Mouse (Mus musculus) embryonic facial prominence, embryonic 14.5 days (tissue): Measurements from ENCODE around the gene Egf. TPM values are rescaled to one million over a fixed set of nuclear protein-coding genes. Genes with fewer than 3 reads are reported as not detected.

ENCODE experiments used
- ATAC-seq: fragments of 200-750 bp; cut with Nextera tagmentation; 2 replicates; pipeline ENCODE4 v1.8.0; 2017; ENCODE audit warnings: low read depth, moderate number of reproducible peaks, moderate TSS enrichment
- DNase-seq: peaks from one replicate; pipeline ENCODE4 v3.0.0-alpha.2; 2015; ENCODE audit warnings: low spot score
- H3K27ac ChIP-seq: fragments of 300-500 bp; sonication (generic); replicated peaks from 2 replicates; pipeline ENCODE4 v1.5.1; 2014; ENCODE audit warnings: low read depth, mild to moderate bottlenecking, low read length, moderate library complexity
- H3K27me3 ChIP-seq: fragments of 300-500 bp; sonication (generic); replicated peaks from 2 replicates; pipeline ENCODE4 v1.6.1; 2014; ENCODE audit warnings: low read length; ENCODE audit not compliant: control insufficient read depth, insufficient read depth
- H3K36me3 ChIP-seq: fragments of 300-500 bp; sonication (generic); 2 replicates; pipeline ENCODE4 v1.6.1; 2014; ENCODE audit warnings: low read length, mixed read lengths; ENCODE audit not compliant: control insufficient read depth, insufficient read depth
- H3K4me1 ChIP-seq: fragments of 300-500 bp; sonication (generic); 2 replicates; pipeline ENCODE4 v1.6.1; 2014; ENCODE audit warnings: antibody characterized with exemption, low read length; ENCODE audit not compliant: control insufficient read depth, insufficient read depth
- H3K4me2 ChIP-seq: fragments of 300-500 bp; sonication (generic); 2 replicates; pipeline ENCODE4 v1.6.1; 2014; ENCODE audit warnings: low read depth, mild to moderate bottlenecking, low read length, moderate library complexity, mixed read lengths
- H3K4me3 ChIP-seq: fragments of 300-500 bp; sonication (generic); 2 replicates; pipeline ENCODE4 v1.5.1; 2014; ENCODE audit warnings: low read depth, mild to moderate bottlenecking, low read length
- H3K9ac ChIP-seq: fragments of 300-500 bp; sonication (generic); 2 replicates; pipeline ENCODE4 v1.6.1; 2014; ENCODE audit warnings: low read depth, mild to moderate bottlenecking, low read length, moderate library complexity, mixed read lengths
- H3K9me3 ChIP-seq: fragments of 300-500 bp; sonication (generic); 2 replicates; pipeline ENCODE4 v1.6.1; 2016; ENCODE audit warnings: low read length; ENCODE audit not compliant: control insufficient read depth
- WGBS: fragments of 180-500 bp; shearing (Covaris S2); extraction: QIAGEN DNeasy Blood & Tissue Kit; methylation state at CpG from one replicate; pipeline ENCODE4 v1.1.7; 2014; 5-methylcytosine and 5-hydroxymethylcytosine counted together
- polyA plus RNA-seq: library from polyadenylated mRNA; unstranded; fragments of >200 nt; fragmentation: Nextera tagmentation; extraction: Ambion mirVana; gene quantifications from 2 replicates; pipeline ENCODE4 v1.2.1, GENCODE M21; 2014

The Egf gene
- polyA plus RNA-seq, 1 experiment from 2014 or later, result 2.2 TPM

DNA sequence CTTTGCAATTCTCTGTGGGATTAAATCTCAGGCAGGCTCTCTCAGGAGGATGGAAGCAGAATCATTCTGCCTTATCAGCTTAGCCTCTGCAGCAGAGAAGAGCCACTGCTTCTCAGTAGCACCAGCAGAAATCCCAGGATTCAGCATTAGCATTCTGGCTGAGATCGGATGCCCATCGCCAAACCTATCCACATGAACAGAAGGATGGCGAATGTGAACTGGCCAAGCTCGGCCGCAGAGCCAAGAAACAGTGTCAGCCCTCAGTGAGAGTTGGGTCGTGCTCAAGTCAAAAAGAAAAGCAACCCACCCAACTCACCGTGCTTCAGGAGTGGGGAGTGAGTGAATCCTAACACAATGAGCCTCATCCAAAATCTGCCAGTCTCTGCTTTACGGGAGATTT, 103.4 kb downstream of the Egf start:
- no peak overlapping the region for H3K27ac ChIP-seq
- no peak overlapping the region for H3K4me2 ChIP-seq
- 90% methylated on average over 8 of the region's 8 CpGs for WGBS
- peaks cover 5% of the 10 kb centered on the region; the same call in 1 of the 2 replicates for H3K4me1 ChIP-seq
- no peaks in the 10 kb centered on the region for H3K27me3 ChIP-seq
- H3K9ac ChIP-seq, result no peak overlapping the region
- ATAC-seq (no peak), DNase-seq (no peak)
- no peaks in the 10 kb centered on the region for H3K36me3 ChIP-seq
- H3K4me3 ChIP-seq, result no peak overlapping the region
- no peaks in the 10 kb centered on the region for H3K9me3 ChIP-seq

DNA sequence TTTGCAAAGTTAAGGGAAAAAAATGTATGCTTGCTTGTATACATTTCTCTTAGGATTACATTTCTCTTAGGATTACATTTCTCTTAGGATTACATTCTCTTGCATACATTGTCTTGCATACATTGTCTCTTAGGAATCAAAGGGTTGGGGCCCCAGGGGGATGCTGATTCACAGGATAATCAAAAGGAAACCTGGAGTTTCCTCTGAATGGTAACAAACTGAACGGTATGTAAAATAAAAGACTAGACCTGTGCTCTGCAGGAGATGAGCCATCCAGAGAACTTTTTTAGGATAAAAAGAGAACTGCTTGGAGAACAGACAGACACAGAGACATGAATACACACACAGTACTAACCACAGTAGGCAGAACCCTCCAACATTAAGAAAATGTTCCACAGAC, 104.2 kb downstream of the Egf start:
- H3K27ac ChIP-seq, result no peak overlapping the region
- ATAC-seq, result no peak
- WGBS, result 16% methylated on average over 1 of the region's 1 CpGs

DNA sequence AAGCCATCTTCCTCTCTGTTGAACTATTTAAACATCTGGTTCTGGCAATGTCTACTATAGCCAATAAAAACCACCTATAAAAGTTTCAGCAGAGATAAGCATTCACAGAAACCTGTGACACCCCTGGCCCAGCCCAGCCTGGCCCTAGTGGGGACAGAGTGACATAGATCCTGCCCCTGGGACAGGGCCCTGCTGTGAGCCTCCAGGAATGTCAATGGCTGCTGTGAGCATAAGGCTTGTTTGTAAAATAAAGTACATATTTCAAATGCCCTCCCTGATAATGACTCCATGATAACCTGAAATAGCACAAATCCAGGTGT, 104.9 kb downstream of the Egf start:
- H3K36me3 ChIP-seq, result no peaks in the 10 kb centered on the region
- H3K27ac ChIP-seq, result no peak overlapping the region
- H3K4me3 ChIP-seq, result no peak overlapping the region
- no peaks in the 10 kb centered on the region for H3K27me3 ChIP-seq
- peaks cover 5% of the 10 kb centered on the region; the same call in 1 of the 2 replicates for H3K4me1 ChIP-seq
- H3K9ac ChIP-seq, result no peak overlapping the region
- no peak for DNase-seq
- no peaks in the 10 kb centered on the region for H3K9me3 ChIP-seq
- ATAC-seq, result peak; percentile 42; the same call in 1 of the 2 replicates
- no peak overlapping the region for H3K4me2 ChIP-seq

More for the DNA sequence above, 104.2 kb downstream of the Egf start:
- peaks cover 5% of the 10 kb centered on the region; the same call in 1 of the 2 replicates for H3K4me1 ChIP-seq
- no peaks in the 10 kb centered on the region for H3K27me3 ChIP-seq
- no peaks in the 10 kb centered on the region for H3K9me3 ChIP-seq
- no peak overlapping the region for H3K4me2 ChIP-seq
- DNase-seq, result no peak
- H3K4me3 ChIP-seq, result no peak overlapping the region
- no peaks in the 10 kb centered on the region for H3K36me3 ChIP-seq
- H3K9ac ChIP-seq, result no peak overlapping the region

- no peaks in the 10 kb centered on the region for H3K36me3 ChIP-seq
- 60% methylated on average over 8 of the region's 8 CpGs for WGBS
- H3K27ac ChIP-seq, result no peak overlapping the region
- DNase-seq, result peak; percentile 75
- peak; percentile 53; the same call in 1 of the 2 replicates for ATAC-seq
- H3K4me2 ChIP-seq, result no peak overlapping the region
- H3K9me3 ChIP-seq, result no peaks in the 10 kb centered on the region
- peaks cover 5% of the 10 kb centered on the region; the same call in 1 of the 2 replicates for H3K4me1 ChIP-seq
- H3K4me3 ChIP-seq, result no peak overlapping the region
- no peak overlapping the region for H3K9ac ChIP-seq
- H3K27me3 ChIP-seq, result no peaks in the 10 kb centered on the region
These were observed 105.4 kb downstream of the Egf start for GRCm38 (mm10) chr3:129649586-129650292.

DNA sequence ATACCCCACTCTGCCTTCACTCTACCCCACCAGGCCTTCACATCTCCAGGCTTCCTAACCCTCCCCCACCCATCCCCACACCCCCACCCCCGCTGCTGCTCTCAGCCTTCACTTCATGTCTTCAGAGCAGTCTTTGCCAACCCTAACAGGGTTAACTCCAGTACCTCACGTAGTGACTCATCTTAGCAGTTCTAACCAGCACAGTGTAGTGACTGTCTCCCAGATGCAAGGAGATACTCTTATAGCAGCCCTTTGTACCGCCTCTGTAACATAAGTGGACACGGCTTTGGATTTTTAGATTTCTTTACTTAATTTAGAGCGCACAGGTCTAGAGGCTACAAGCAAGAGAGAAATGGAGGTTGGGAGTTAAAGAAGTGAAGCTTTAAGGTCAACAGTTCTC, 106.5 kb downstream of the Egf start:
- H3K36me3 ChIP-seq, result no peaks in the 10 kb centered on the region
- H3K9ac ChIP-seq, result no peak overlapping the region
- no peak for ATAC-seq
- H3K4me1 ChIP-seq, result peaks cover 5% of the 10 kb centered on the region; the same call in 1 of the 2 replicates
- H3K4me3 ChIP-seq, result no peak overlapping the region
- DNase-seq, result no peak
- 58% methylated on average over 5 of the region's 5 CpGs for WGBS
- no peak overlapping the region for H3K4me2 ChIP-seq
- no peak overlapping the region for H3K27ac ChIP-seq
- H3K9me3 ChIP-seq, result no peaks in the 10 kb centered on the region
- H3K27me3 ChIP-seq, result no peaks in the 10 kb centered on the region

- peaks cover 5% of the 10 kb centered on the region; the same call in 1 of the 2 replicates for H3K4me1 ChIP-seq
- no peaks in the 10 kb centered on the region for H3K9me3 ChIP-seq
- 0 out of 2 replicates have a peak, but pooled peaks have one; percentile 15 for ATAC-seq
- no peaks in the 10 kb centered on the region for H3K27me3 ChIP-seq
- no peak overlapping the region for H3K4me3 ChIP-seq
- no peaks in the 10 kb centered on the region for H3K36me3 ChIP-seq
- no peak overlapping the region for H3K9ac ChIP-seq
- WGBS, result 69% methylated on average over 10 of the region's 10 CpGs
- DNase-seq, result peak; percentile 32
- H3K4me2 ChIP-seq, result no peak overlapping the region
- no peak overlapping the region for H3K27ac ChIP-seq
These were observed 107.8 kb downstream of the Egf start for GRCm38 (mm10) chr3:129647312-129647711.

- Histone ChIP-seq H3K4me3 (no peak overlapping the region), H3K9ac (no peak overlapping the region), H3K9me3 (no peaks in the 10 kb centered on the region), H3K4me2 (no peak overlapping the region), H3K27me3 (no peaks in the 10 kb centered on the region), H3K27ac (no peak overlapping the region), H3K36me3 (no peaks in the 10 kb centered on the region), H3K4me1 (peaks cover 5% of the 10 kb centered on the region; the same call in 1 of the 2 replicates)
- ATAC-seq (no peak), DNase-seq (peak; percentile 79)
- 50% methylated on average over 5 of the region's 5 CpGs for WGBS
These were observed 108.3 kb downstream of the Egf start for GRCm38 (mm10) chr3:129646781-129647180.

DNA sequence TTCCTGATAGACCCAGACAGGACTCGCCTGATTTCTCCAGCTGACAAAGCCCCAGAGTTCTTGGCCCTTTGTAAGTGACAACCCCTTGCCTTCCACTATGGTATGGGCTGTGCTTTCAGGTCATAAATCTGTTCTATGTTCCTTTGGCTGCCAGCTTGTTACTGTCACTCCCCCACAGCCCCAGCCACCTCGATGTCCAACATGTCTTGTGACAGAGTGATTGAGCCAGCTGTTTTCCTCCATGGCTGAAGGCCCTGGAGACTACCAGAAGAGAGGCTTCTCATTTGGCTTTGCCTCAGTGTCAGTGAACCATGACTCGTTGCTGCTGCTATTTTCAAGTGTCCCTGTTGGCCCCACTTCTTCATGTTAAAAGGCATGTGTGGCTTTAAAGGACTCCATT, 109.7 kb downstream of the Egf start:
- Histone ChIP-seq H3K9ac (no peak overlapping the region), H3K4me1 (peaks cover 9% of the 10 kb centered on the region; the same call in 1 of the 2 replicates), H3K9me3 (no peaks in the 10 kb centered on the region), H3K27ac (no peak overlapping the region), H3K27me3 (no peaks in the 10 kb centered on the region), H3K4me2 (no peak overlapping the region), H3K36me3 (no peaks in the 10 kb centered on the region), H3K4me3 (no peak overlapping the region)
- WGBS, result 70% methylated on average over 3 of the region's 3 CpGs
- DNase-seq, result peak; percentile 23
- no peak for ATAC-seq

- no peaks in the 10 kb centered on the region for H3K27me3 ChIP-seq
- peaks cover 11% of the 10 kb centered on the region; the same call in 1 of the 2 replicates for H3K4me1 ChIP-seq
- H3K4me2 ChIP-seq, result no peak overlapping the region
- no peaks in the 10 kb centered on the region for H3K9me3 ChIP-seq
- no peak overlapping the region for H3K4me3 ChIP-seq
- DNase-seq (no peak), ATAC-seq (no peak)
- H3K27ac ChIP-seq, result no peak overlapping the region
- no peak overlapping the region for H3K9ac ChIP-seq
- WGBS, result 87% methylated on average over 7 of the region's 7 CpGs
- no peaks in the 10 kb centered on the region for H3K36me3 ChIP-seq
These were observed 113.5 kb downstream of the Egf start for GRCm38 (mm10) chr3:129641621-129642020.
